Mouse (Mus musculus) midbrain, embryonic 15.5 days (tissue): ENCODE results near the gene Txndc16. TPM values are rescaled to one million over a fixed set of nuclear protein-coding genes. Genes with fewer than 3 reads are reported as not detected.

Experiments
- ATAC-seq: fragments of 200-750 bp; cut with Nextera tagmentation; replicated peaks from 2 replicates; pipeline ENCODE4 v1.8.0; 2017; ENCODE audit warnings: moderate TSS enrichment
- H3K27ac ChIP-seq: fragments of 300-500 bp; sonication (generic); 2 replicates; pipeline ENCODE4 v1.5.1; 2015; ENCODE audit warnings: mild to moderate bottlenecking, inconsistent platforms
- H3K27me3 ChIP-seq: fragments of 300-500 bp; sonication (generic); replicated peaks from 2 replicates; pipeline ENCODE4 v1.6.1; 2015; ENCODE audit warnings: inconsistent platforms
- H3K36me3 ChIP-seq: fragments of 300-500 bp; sonication (generic); replicated peaks from 2 replicates; pipeline ENCODE4 v1.6.1; 2015; ENCODE audit warnings: inconsistent platforms
- H3K4me1 ChIP-seq: fragments of 300-500 bp; sonication (generic); 2 replicates; pipeline ENCODE4 v1.6.1; 2015; ENCODE audit warnings: inconsistent platforms
- H3K4me2 ChIP-seq: fragments of 300-500 bp; sonication (generic); 2 replicates; pipeline ENCODE4 v1.6.1; 2015; ENCODE audit warnings: inconsistent platforms, mild to moderate bottlenecking, moderate library complexity
- H3K4me3 ChIP-seq: fragments of 300-500 bp; sonication (generic); 2 replicates; pipeline ENCODE4 v1.5.1; 2015; ENCODE audit warnings: mild to moderate bottlenecking, inconsistent platforms
- H3K9ac ChIP-seq: fragments of 300-500 bp; sonication (generic); 2 replicates; pipeline ENCODE4 v1.6.1; 2015; ENCODE audit warnings: mild to moderate bottlenecking, inconsistent platforms
- H3K9me3 ChIP-seq: fragments of 300-500 bp; sonication (generic); 2 replicates; pipeline ENCODE4 v1.6.1; 2016; ENCODE audit warnings: inconsistent platforms
- WGBS: fragments of 180-500 bp; shearing (Covaris S2); methylation state at CpG from one replicate; pipeline ENCODE4 v1.1.7; 2015; ENCODE audit warnings: mixed read lengths; 5-methylcytosine and 5-hydroxymethylcytosine counted together
- polyA plus RNA-seq: library from polyadenylated mRNA; unstranded; fragments of >200 nt; fragmentation: Nextera tagmentation; extraction: Ambion mirVana; gene quantifications from 2 replicates; pipeline ENCODE4 v1.2.1, GENCODE M21; 2015

The Txndc16 gene
- polyA plus RNA-seq, 1 experiment from 2014 or later: 34.0 TPM

DNA sequence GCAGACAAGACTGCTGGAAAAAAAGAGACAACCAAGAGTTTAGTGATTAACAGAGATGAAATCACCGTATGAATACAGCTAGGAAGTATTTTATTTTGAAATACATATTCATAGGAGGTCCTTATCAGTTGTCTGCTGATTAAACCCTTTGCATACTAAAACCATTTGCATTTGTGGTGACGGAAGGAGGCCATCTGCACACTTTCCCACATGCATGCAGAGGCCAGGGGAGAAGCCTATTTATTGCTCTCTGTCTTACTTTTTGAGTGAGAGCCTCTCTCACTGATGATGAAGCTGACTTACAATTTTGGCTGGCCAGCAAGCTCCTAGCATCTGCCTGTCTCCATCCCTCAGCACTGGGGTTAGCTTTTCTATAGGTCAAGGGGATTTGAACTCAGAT lies 84.2 kb downstream of the Txndc16 start:
- Histone ChIP-seq H3K4me2 (no peak overlapping the region), H3K4me3 (no peak overlapping the region), H3K4me1 (no peaks in the 10 kb centered on the region), H3K9ac (no peak overlapping the region), H3K27ac (no peak overlapping the region), H3K27me3 (no peaks in the 10 kb centered on the region), H3K9me3 (no peaks in the 10 kb centered on the region), H3K36me3 (no peaks in the 10 kb centered on the region)
- no peak for ATAC-seq
- WGBS: 79% methylated on average over 2 of the region's 2 CpGs

DNA sequence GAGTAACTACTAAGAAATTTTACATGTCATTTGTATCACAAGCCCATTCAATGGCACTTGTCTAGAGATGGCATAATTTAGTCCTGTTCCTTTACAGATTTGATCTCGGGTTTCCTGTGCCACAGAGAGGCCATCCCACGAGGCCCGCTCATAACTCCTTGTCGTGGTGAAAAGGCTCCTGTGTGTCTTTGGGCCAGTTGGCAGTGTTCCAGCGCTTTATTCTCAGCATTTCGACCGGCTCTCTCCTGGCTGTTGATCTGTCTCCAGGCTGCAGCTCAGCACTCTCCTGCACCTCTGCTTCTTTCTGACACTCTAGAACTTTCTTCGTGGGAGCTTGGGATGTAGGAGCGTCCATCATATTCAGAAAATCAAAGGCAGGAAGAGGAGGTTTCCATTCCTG lies 84.6 kb downstream of the Txndc16 start:
- ATAC-seq: no peak
- no peaks in the 10 kb centered on the region for H3K9me3 ChIP-seq
- no peak overlapping the region for H3K9ac ChIP-seq
- 52% methylated on average over 9 of the region's 9 CpGs for WGBS
- no peaks in the 10 kb centered on the region for H3K36me3 ChIP-seq
- H3K4me1 ChIP-seq: no peaks in the 10 kb centered on the region
- no peak overlapping the region for H3K4me2 ChIP-seq
- H3K27ac ChIP-seq: no peak overlapping the region
- no peaks in the 10 kb centered on the region for H3K27me3 ChIP-seq
- no peak overlapping the region for H3K4me3 ChIP-seq

DNA sequence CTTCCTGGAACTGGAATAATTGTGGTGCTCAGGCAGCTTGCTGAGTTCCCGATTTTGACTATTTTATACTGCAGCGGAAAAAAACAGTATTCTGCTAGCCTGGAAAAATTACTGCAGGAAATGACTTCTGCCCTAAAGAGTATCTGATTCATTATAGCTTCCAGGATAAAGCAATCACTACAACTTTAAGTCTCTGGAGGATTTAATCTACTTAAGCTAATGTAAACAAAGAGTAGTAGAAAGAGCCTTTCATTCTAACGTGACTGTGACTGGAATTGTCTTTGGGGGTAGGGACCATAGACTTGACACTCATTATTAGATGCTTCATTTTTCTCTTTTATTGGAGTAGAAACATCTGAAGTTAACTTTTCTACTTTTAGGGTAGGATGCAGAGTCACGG lies 101.8 kb downstream of the Txndc16 start:
- no peaks in the 10 kb centered on the region for H3K27me3 ChIP-seq
- no peaks in the 10 kb centered on the region for H3K36me3 ChIP-seq
- H3K4me2 ChIP-seq: no peak overlapping the region
- H3K27ac ChIP-seq: no peak overlapping the region
- no peak for ATAC-seq
- no peak overlapping the region for H3K9ac ChIP-seq
- H3K9me3 ChIP-seq: no peaks in the 10 kb centered on the region
- H3K4me1 ChIP-seq: no peaks in the 10 kb centered on the region
- H3K4me3 ChIP-seq: no peak overlapping the region
- 56% methylated on average over 4 of the region's 4 CpGs for WGBS

DNA sequence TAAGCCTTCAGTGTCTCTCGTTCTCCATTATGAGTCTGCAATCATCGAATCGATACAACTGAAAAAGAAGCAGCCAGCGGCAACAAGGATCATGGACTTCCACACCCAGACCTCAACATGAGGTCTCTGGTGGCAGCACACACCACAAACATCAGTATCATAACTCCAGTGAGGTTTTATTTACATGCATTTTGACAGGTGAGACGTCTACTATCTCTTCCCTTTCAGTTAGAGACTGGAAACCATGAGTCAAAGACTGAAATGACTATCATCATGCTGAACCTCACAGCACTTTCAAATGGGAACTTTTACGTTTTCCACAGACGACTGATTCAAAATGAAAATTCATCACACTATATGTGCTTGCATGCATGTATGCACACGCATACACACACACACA lies 117.9 kb downstream of the Txndc16 start:
- no peak for ATAC-seq
- Histone ChIP-seq H3K27ac (no peak overlapping the region), H3K4me3 (no peak overlapping the region), H3K4me2 (no peak overlapping the region), H3K36me3 (no peaks in the 10 kb centered on the region), H3K9me3 (no peaks in the 10 kb centered on the region), H3K4me1 (no peaks in the 10 kb centered on the region), H3K27me3 (no peaks in the 10 kb centered on the region), H3K9ac (no peak overlapping the region)
- 92% methylated on average over 8 of the region's 8 CpGs for WGBS

DNA sequence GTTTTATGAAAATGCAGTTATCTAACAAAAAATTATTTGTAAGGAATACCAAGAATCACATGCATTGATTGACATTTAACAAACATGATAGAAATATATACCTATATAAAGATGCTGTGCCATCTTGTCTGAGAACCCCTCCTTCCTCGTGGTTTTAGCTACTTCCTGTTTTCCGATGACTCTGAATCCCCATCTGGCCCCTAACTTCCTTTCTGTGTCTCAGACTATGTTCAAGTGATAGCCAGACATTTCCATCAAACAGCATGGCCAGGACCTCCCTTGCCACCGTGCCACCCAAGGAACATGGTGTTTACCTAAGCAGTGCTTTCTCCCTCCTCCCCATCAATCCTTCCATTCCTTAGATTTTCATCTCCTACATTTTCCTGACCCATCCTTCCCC lies 127.8 kb downstream of the Txndc16 start:
- no peaks in the 10 kb centered on the region for H3K27me3 ChIP-seq
- no peak overlapping the region for H3K4me3 ChIP-seq
- no peak for ATAC-seq
- H3K4me1 ChIP-seq: no peaks in the 10 kb centered on the region
- 88% methylated on average over 3 of the region's 3 CpGs for WGBS
- H3K27ac ChIP-seq: no peak overlapping the region
- H3K9me3 ChIP-seq: no peaks in the 10 kb centered on the region
- no peaks in the 10 kb centered on the region for H3K36me3 ChIP-seq
- no peak overlapping the region for H3K9ac ChIP-seq
- H3K4me2 ChIP-seq: no peak overlapping the region

DNA sequence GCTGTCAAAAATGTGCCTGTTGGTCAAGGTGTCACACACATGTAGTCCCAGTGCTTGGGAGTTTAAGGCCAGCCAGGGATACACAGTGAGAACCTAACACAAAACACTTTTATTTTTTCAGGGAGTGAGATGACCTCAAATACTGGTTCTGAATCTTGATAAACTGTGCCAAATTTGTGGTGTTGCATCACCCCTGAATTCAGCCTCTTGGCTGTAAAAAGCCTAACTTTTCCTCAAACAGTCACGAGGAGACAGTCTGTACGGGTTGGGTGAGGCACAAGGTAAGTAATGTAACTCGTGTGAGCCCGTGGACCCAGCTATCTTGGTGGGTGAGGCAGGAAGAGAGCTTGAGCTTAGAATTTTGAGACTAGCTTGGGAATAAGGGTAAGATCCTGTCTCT lies 130.1 kb downstream of the Txndc16 start:
- no peak for ATAC-seq
- H3K27me3 ChIP-seq: no peaks in the 10 kb centered on the region
- H3K4me3 ChIP-seq: no peak overlapping the region
- no peaks in the 10 kb centered on the region for H3K4me1 ChIP-seq
- H3K4me2 ChIP-seq: no peak overlapping the region
- no peak overlapping the region for H3K9ac ChIP-seq
- no peaks in the 10 kb centered on the region for H3K36me3 ChIP-seq
- no peaks in the 10 kb centered on the region for H3K9me3 ChIP-seq
- H3K27ac ChIP-seq: no peak overlapping the region
- 82% methylated on average over 4 of the region's 4 CpGs for WGBS

DNA sequence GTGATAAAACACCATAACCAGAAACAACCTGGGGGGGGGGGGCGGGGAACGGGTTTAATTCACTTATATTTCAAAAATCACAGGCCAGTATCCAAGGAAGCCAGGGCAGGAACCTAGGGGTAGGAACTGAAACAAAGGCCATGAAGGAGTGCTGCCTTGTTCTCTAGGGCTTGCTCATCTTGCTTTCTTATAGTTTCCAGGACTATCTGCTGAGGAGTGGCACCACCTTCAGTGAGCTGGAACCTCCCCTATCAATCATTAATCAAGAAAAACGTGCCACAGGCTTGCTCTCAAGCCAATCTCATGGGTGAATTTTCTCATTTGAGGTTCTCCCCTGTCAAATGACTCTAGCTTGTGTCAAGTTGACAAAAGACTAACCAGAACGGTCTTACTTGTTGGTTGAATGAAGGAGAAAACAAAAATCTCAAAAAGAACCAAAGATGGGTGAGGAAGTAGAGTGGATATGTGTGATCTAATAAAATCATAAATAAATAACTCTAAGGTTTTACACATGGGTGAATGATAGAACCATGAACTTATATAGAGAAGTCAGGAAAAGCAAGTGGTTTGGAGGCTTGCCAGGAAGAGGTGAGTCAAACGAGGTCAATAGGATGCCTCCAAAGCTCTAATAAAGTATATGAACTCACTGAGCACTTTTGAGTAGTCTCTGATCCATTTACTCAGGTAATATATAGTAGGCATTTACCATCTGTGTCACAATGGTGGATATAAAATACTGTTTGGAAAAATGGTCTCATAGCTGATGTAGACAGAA lies 134.3 kb downstream of the Txndc16 start:
- Histone ChIP-seq H3K9ac (no peak overlapping the region), H3K4me1 (no peaks in the 10 kb centered on the region), H3K27ac (no peak overlapping the region), H3K27me3 (no peaks in the 10 kb centered on the region), H3K4me2 (no peak overlapping the region), H3K9me3 (no peaks in the 10 kb centered on the region), H3K36me3 (no peaks in the 10 kb centered on the region), H3K4me3 (no peak overlapping the region)
- 83% methylated on average over 5 of the region's 5 CpGs for WGBS
- no peak for ATAC-seq

DNA sequence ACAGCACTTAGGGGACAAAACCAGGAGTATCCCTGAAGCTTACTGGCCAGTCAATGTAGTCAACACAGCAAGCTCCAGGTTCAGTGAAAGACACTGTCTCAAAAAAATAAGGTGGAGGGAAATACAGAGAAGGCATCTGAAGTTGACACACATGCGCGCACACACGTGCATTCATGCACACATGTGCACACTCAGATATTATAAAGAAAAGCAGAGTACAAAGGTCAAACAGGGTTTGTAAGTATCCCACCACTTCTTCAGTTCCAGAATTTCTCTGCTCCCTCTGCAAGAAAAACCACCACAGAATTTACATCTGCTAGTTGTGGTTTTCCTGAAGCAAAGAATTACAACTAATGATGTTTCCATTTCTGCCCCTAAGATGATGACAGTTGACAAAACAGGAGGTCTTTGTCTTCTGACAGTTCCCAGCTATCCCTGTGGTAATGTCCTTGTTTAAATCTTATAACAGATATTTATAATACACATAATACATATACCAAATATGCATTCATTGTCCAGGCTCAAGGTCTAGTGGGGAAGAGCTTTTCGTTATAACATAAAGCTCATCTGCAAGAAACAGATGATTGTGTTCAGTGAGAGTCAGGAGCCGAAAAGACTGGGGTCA lies 135.4 kb downstream of the Txndc16 start:
- WGBS: 96% methylated on average over 5 of the region's 5 CpGs

DNA sequence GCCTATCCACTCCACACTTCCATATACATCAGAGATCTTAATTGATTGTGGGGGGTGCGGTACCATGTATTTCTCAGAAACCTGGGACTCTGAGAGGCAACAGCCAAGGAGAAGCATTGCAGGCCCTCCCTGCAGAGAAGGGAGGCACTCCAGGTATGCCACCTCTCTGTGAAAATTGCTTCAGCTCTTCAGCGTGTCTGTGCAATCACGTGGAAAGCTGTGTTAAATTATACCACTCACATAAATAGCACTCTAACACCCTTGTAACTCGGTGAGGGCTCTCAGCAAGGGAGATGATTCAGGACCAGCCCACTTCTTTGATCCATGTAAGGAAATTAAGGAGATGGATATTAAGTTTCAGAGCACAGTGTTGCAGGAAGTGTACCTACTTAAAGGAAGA lies 136.6 kb downstream of the Txndc16 start:
- Histone ChIP-seq H3K9me3 (no peaks in the 10 kb centered on the region), H3K36me3 (no peaks in the 10 kb centered on the region), H3K9ac (no peak overlapping the region), H3K27ac (no peak overlapping the region), H3K4me2 (no peak overlapping the region), H3K27me3 (no peaks in the 10 kb centered on the region), H3K4me3 (no peak overlapping the region), H3K4me1 (no peaks in the 10 kb centered on the region)
- WGBS: 53% methylated on average over 4 of the region's 4 CpGs
- ATAC-seq: peak; percentile 37; the same call in 1 of the 2 replicates

More for the DNA sequence above, 135.4 kb downstream of the Txndc16 start:
- no peak for ATAC-seq
- H3K4me3 ChIP-seq: no peak overlapping the region
- no peak overlapping the region for H3K27ac ChIP-seq
- H3K9me3 ChIP-seq: no peaks in the 10 kb centered on the region
- H3K4me2 ChIP-seq: no peak overlapping the region
- no peaks in the 10 kb centered on the region for H3K36me3 ChIP-seq
- H3K4me1 ChIP-seq: no peaks in the 10 kb centered on the region
- H3K9ac ChIP-seq: no peak overlapping the region
- H3K27me3 ChIP-seq: no peaks in the 10 kb centered on the region

Other genes with a start within 250 kb of the Txndc16 start
- 0.93 and 1.00 TPM in 2 replicates for gene Ptger2, start 232.1 kb downstream of the Txndc16 start, polyA plus RNA-seq
- 15.9 and 18.1 TPM in 2 replicates for gene Gpr137c, start 611 bp downstream of the Txndc16 start, polyA plus RNA-seq
- gene Ero1l, start 98.4 kb upstream of the Txndc16 start, polyA plus RNA-seq: 22.1 and 27.1 TPM in 2 replicates
- gene Psmc6, start 109.5 kb upstream of the Txndc16 start, polyA plus RNA-seq: 140 and 147 TPM in 2 replicates
- 63.4 and 63.8 TPM in 2 replicates for gene Styx, start 130.8 kb upstream of the Txndc16 start, polyA plus RNA-seq
- gene Gnpnat1, start 184.6 kb upstream of the Txndc16 start, polyA plus RNA-seq: 26.3 and 30.2 TPM in 2 replicates